Mouse (Mus musculus) Patski (cell line): Measurements from ENCODE around the gene Olfr934. TPM values are rescaled to one million over a fixed set of nuclear protein-coding genes. Genes with fewer than 3 reads are reported as not detected.

ENCODE experiments used
- ATAC-seq: fragments of 100-300 bp; one replicate; pipeline ENCODE4 v1.8.0; 2021
- CTCF ChIA-PET: fragments of 350-600 bp; sonication (Branson Sonifier 250); formaldehyde crosslinking; loops from one replicate; lab custom pipeline; 2022; ENCODE audit warnings: inconsistent platforms; lab: Charles Lee
- POLR2A ChIA-PET: fragments of 350-600 bp; sonication (Branson Sonifier 250); formaldehyde crosslinking; loops from one replicate; lab custom pipeline; 2022; ENCODE audit warnings: antibody characterized with exemption, inconsistent platforms; lab: Charles Lee
- DNase-seq: peaks from one replicate; pipeline ENCODE4 v3.0.0-alpha.2; 2011; ENCODE audit warnings: low read depth, low spot score
- H3K27me3 ChIP-seq: fragments of 371-371 bp; one replicate; pipeline ENCODE4 v1.5.1; 2021
- CTCF ChIP-seq: fragments of 100-300 bp; IDR thresholded peaks from one replicate; pipeline ENCODE4 v1.5.1; 2021
- in situ Hi-C: fragments of 300-500 bp; cut with MboI; formaldehyde crosslinking; loops from 3 replicates; pipeline ENCODE4 v1.11.1; 2018; ENCODE audit warnings: low pct_unique_long_range_greater_than_20kb, mixed read lengths
- polyA plus RNA-seq: library from polyadenylated mRNA; unstranded; gene quantifications from one replicate; pipeline ENCODE4 v1.2.3, GENCODE M21; 2021

Olfr934 gene
- polyA plus RNA-seq = not detected

DNA sequence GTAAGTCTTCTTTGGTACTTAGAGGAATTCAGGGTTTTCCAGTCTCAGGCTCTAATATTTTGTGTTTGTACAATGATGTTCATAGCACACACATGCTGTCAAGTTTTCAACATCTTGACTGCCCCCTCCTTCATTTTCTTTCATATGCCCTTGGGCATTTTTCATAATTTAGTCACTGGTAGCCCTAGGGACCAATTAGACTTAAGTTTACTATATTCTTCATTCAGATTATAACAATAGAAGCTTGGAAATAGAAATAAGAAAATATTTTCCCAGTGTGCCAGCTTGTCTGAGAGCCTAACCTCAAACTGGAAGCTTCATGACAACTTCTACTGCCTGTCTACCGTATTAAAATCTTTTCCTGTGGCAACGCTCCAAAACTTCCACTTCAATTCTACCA is at the start of gene Olfr934:
Olfr934 (minus strand) TSS at position 101 of the 400 bp plus-strand sequence.
- no peaks in the 10 kb centered on the region for H3K27me3 ChIP-seq
- CTCF ChIA-PET = no interaction called here
- no peak for TF ChIP-seq CTCF
- DNase-seq (no peak), ATAC-seq (no peak)
- POLR2A ChIA-PET = no interaction called here
- in situ Hi-C loops = no loop called here

DNA sequence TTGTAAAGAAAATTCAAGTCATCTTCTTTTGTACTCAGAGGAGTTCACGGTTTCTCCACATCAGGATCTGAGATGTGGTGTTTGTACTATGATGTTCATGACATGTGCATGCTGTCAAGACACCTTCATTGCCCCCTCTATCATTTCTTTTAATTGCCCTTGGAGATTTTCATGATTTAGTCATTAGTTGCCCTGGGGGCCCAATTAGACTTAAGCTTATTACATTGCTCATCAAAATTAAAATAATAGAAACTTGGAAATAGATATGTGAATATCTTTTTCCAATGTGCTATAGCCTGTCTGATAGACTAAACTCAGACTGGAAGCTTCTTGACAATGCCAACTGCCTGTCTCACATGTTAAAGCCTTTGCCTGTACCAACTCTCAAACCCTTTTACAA is 35.2 kb upstream of the Olfr934 start, which contains the start of gene Olfr146:
Olfr146 (minus strand) TSS at position 101 of the 400 bp plus-strand sequence.
- no peak for TF ChIP-seq CTCF
- no peak for DNase-seq
- H3K27me3 ChIP-seq = no peaks in the 10 kb centered on the region
- in situ Hi-C loops = no loop called here
- POLR2A ChIA-PET = no interaction called here
- CTCF ChIA-PET = no interaction called here
- no peak for ATAC-seq

DNA sequence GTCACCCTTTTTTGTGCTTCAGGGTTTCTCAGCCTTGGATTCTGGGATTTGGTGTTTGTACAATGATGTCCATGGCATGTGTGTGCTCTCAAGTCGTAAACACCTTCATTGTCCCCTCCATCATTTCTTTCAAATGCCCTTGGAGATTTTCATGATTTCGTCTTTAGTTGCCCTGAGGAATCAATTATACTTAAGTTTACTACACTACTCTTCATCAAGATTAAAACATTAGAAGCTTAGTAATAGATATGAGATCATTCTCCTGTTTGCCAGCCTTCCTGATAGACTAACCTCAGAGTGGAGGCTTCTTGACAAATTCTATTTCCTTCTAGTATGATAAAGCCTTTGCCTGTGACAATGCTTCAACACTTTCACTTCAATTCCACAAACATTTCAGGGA is 11.5 kb upstream of the Olfr934 start, which contains the start of gene Olfr935:
Olfr935 (minus strand) TSS at position 101 of the 400 bp plus-strand sequence.
- no peaks in the 10 kb centered on the region for H3K27me3 ChIP-seq
- TF ChIP-seq CTCF = no peak
- ChIA-PET CTCF (no interaction called here), POLR2A (no interaction called here)
- in situ Hi-C loops = no loop called here
- DNase-seq (no peak), ATAC-seq (no peak)

DNA sequence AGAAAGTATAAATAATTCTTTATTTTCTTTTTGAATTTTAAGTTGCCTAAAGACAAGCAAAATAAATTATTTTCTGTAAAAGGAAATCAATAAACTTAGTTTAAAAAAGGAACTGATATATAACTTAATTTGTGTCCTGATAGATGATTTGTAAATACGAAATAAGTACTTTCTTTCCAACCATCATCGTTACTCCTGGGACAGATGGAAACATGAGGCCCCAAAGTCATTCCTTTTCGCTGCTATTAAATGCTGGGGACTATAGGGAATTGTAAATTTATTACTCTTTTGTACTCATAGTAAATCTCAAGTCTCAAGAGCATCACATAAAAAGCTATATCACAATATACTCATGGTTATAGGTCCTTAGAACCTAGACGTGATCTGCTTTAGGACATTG is 16.1 kb downstream of the Olfr934 start, which contains the start of gene Olfr933:
Olfr933 (plus strand) TSS at position 301 of the 400 bp plus-strand sequence.
- no peaks in the 10 kb centered on the region for H3K27me3 ChIP-seq
- POLR2A ChIA-PET = no interaction called here
- CTCF ChIA-PET = no interaction called here
- no peak for ATAC-seq
- in situ Hi-C loops = no loop called here
- DNase-seq = no peak
- TF ChIP-seq CTCF = no peak

GRCm38 (mm10) chr9:38954124-38954416 is 34.0 kb downstream of the Olfr934 start:
- DNase-seq = no peak
- H3K27me3 ChIP-seq = no peaks in the 10 kb centered on the region
- TF ChIP-seq CTCF = no peak
- in situ Hi-C loops = no loop called here
- ChIA-PET CTCF (no interaction called here), POLR2A (no interaction called here)
- ATAC-seq = no peak

GRCm38 (mm10) chr9:38953401-38954123 is 34.6 kb downstream of the Olfr934 start:
- ChIA-PET POLR2A (no interaction called here), CTCF (no interaction called here)
- DNase-seq = no peak
- in situ Hi-C loops = no loop called here
- no peak for ATAC-seq
- TF ChIP-seq CTCF = no peak
- H3K27me3 ChIP-seq = no peaks in the 10 kb centered on the region

Other genes starting within 250 kb of the Olfr934 start
- 0.33 TPM for gene Olfr920, start 236.0 kb downstream of the Olfr934 start, polyA plus RNA-seq
- gene Olfr921, start 215.2 kb downstream of the Olfr934 start, polyA plus RNA-seq = not detected
- gene Olfr922, start 173.7 kb downstream of the Olfr934 start, polyA plus RNA-seq = not detected
- not detected for gene Olfr923, start 161.8 kb downstream of the Olfr934 start, polyA plus RNA-seq
- not detected for gene Olfr924, start 143.9 kb downstream of the Olfr934 start, polyA plus RNA-seq
- not detected for gene Olfr26, start 133.3 kb downstream of the Olfr934 start, polyA plus RNA-seq
- not detected for gene Olfr926, start 111.2 kb downstream of the Olfr934 start, polyA plus RNA-seq
- not detected for gene Olfr930, start 58.5 kb downstream of the Olfr934 start, polyA plus RNA-seq
- gene Olfr933, start 16.0 kb downstream of the Olfr934 start, polyA plus RNA-seq = not detected
- not detected for gene Olfr935, start 11.4 kb upstream of the Olfr934 start, polyA plus RNA-seq
- not detected for gene Olfr146, start 35.1 kb upstream of the Olfr934 start, polyA plus RNA-seq
- gene Olfr937, start 76.6 kb upstream of the Olfr934 start, polyA plus RNA-seq = not detected
- not detected for gene Olfr938, start 90.6 kb upstream of the Olfr934 start, polyA plus RNA-seq
- gene Olfr27, start 139.8 kb upstream of the Olfr934 start, polyA plus RNA-seq = not detected
- not detected for gene Olfr943, start 178.0 kb upstream of the Olfr934 start, polyA plus RNA-seq
- not detected for gene Olfr944, start 213.6 kb upstream of the Olfr934 start, polyA plus RNA-seq